Mouse (Mus musculus): Measurements from ENCODE around the gene Coq4. TPM values are rescaled to one million over a fixed set of nuclear protein-coding genes. Genes with fewer than 3 reads are reported as not detected.
"Not testable (repeated sequence)": the region's sequence is repeated elsewhere in the genome, so short reads cannot be mapped to it uniquely, and the experiment has no call there.

Coq4 gene
- polyA plus RNA-seq, 1 experiment from 2014 or later = 15.6 TPM

- DNase-seq (peak; percentile 43), ATAC-seq (ENCODE audit: low read depth) (no peak)
- Histone ChIP-seq H3K4me3 (replicated peaks) (no peak overlapping the region), H3K9me3 (replicated peaks) (no peaks in the 10 kb centered on the region), H3K36me3 (no peaks in the 10 kb centered on the region), H3K27me3 (peaks cover 16% of the 10 kb centered on the region), H3K27ac (no peak overlapping the region), H3K4me2 (no peak overlapping the region), H3K9ac (no peak overlapping the region), H3K4me1 (replicated peaks) (no peaks in the 10 kb centered on the region)
- WGBS (ENCODE audit: insufficient replicate concordance) = 4% methylated on average over 1 of the region's 1 CpGs
These were observed 22.5 kb upstream of the Coq4 start for GRCm38 (mm10) chr2:29764831-29765230.

GRCm38 (mm10) chr2:29767976-29768709 is 19.1 kb upstream of the Coq4 start:
- no peak overlapping the region for H3K27ac ChIP-seq
- no peaks in the 10 kb centered on the region for H3K9me3 ChIP-seq (replicated peaks)
- H3K27me3 ChIP-seq = peaks cover 2% of the 10 kb centered on the region; the same call in 1 of the 2 replicates
- H3K36me3 ChIP-seq = no peaks in the 10 kb centered on the region
- WGBS (ENCODE audit: insufficient replicate concordance) = 48% methylated on average over 11 of the region's 11 CpGs
- DNase-seq (no peak), ATAC-seq (ENCODE audit: low read depth) (no peak)
- H3K4me1 ChIP-seq (replicated peaks) = peaks cover 7% of the 10 kb centered on the region
- no peak overlapping the region for H3K4me3 ChIP-seq (replicated peaks)
- H3K4me2 ChIP-seq = no peak overlapping the region
- no peak overlapping the region for H3K9ac ChIP-seq

- ATAC-seq (ENCODE audit: low read depth) (no peak), DNase-seq (no peak)
- Histone ChIP-seq H3K4me3 (replicated peaks) (no peak overlapping the region), H3K4me2 (no peak overlapping the region), H3K27me3 (no peaks in the 10 kb centered on the region), H3K27ac (no peak overlapping the region), H3K4me1 (replicated peaks) (peaks cover 14% of the 10 kb centered on the region), H3K9ac (no peak overlapping the region), H3K36me3 (no peaks in the 10 kb centered on the region), H3K9me3 (replicated peaks) (no peaks in the 10 kb centered on the region)
- 50% methylated on average over 9 of the region's 9 CpGs for WGBS (ENCODE audit: insufficient replicate concordance)
These were observed 18.4 kb upstream of the Coq4 start for GRCm38 (mm10) chr2:29768901-29769300.

- Histone ChIP-seq H3K4me1 (replicated peaks) (peaks cover 18% of the 10 kb centered on the region), H3K27me3 (no peaks in the 10 kb centered on the region), H3K4me2 (no peak overlapping the region), H3K9me3 (replicated peaks) (no peaks in the 10 kb centered on the region), H3K27ac (no peak overlapping the region), H3K9ac (no peak overlapping the region), H3K4me3 (replicated peaks) (no peak overlapping the region), H3K36me3 (no peaks in the 10 kb centered on the region)
- DNase-seq (no peak), ATAC-seq (ENCODE audit: low read depth) (no peak)
These were observed 17.1 kb upstream of the Coq4 start for GRCm38 (mm10) chr2:29770162-29770561.

GRCm38 (mm10) chr2:29771611-29772461 is 15.5 kb upstream of the Coq4 start:
- H3K9me3 ChIP-seq (replicated peaks) = no peaks in the 10 kb centered on the region
- WGBS (ENCODE audit: insufficient replicate concordance) = 37% methylated on average over 8 of the region's 8 CpGs
- no peak overlapping the region for H3K4me3 ChIP-seq (replicated peaks)
- H3K4me2 ChIP-seq = no peak overlapping the region
- H3K4me1 ChIP-seq (replicated peaks) = peaks cover 18% of the 10 kb centered on the region
- DNase-seq = no peak
- no peaks in the 10 kb centered on the region for H3K27me3 ChIP-seq
- H3K9ac ChIP-seq = no peak overlapping the region
- H3K36me3 ChIP-seq = peaks cover 5% of the 10 kb centered on the region
- no peak for ATAC-seq (ENCODE audit: low read depth)
- H3K27ac ChIP-seq = no peak overlapping the region

GRCm38 (mm10) chr2:29773323-29773722 is 14.0 kb upstream of the Coq4 start:
- H3K27me3 ChIP-seq = no peaks in the 10 kb centered on the region
- H3K4me2 ChIP-seq = no peak overlapping the region
- peak; percentile 52; the same call in 1 of the 2 replicates for ATAC-seq (ENCODE audit: low read depth)
- no peak overlapping the region for H3K9ac ChIP-seq
- DNase-seq = no peak
- H3K27ac ChIP-seq = no peak overlapping the region
- H3K9me3 ChIP-seq (replicated peaks) = no peaks in the 10 kb centered on the region
- H3K4me3 ChIP-seq (replicated peaks) = no peak overlapping the region
- WGBS (ENCODE audit: insufficient replicate concordance) = 38% methylated on average over 4 of the region's 4 CpGs
- peaks cover 20% of the 10 kb centered on the region for H3K36me3 ChIP-seq
- H3K4me1 ChIP-seq (replicated peaks) = peaks cover 18% of the 10 kb centered on the region

GRCm38 (mm10) chr2:29781256-29781655 is 6.0 kb upstream of the Coq4 start:
- not testable (repeated sequence) for H3K9ac ChIP-seq; H3K27ac ChIP-seq; ATAC-seq (ENCODE audit: low read depth); DNase-seq; H3K27me3 ChIP-seq; H3K9me3 ChIP-seq (replicated peaks); H3K4me2 ChIP-seq; H3K4me1 ChIP-seq (replicated peaks); H3K4me3 ChIP-seq (replicated peaks)
- 76% methylated on average over 2 of the region's 2 CpGs for WGBS (ENCODE audit: insufficient replicate concordance)
- peaks cover 98% of the 10 kb centered on the region for H3K36me3 ChIP-seq

GRCm38 (mm10) chr2:29784290-29784689 is 3.0 kb upstream of the Coq4 start:
- H3K9me3 ChIP-seq (replicated peaks) = no peaks in the 10 kb centered on the region
- peaks cover 71% of the 10 kb centered on the region for H3K36me3 ChIP-seq
- no peak overlapping the region for H3K4me2 ChIP-seq
- H3K27ac ChIP-seq = no peak overlapping the region
- H3K27me3 ChIP-seq = no peaks in the 10 kb centered on the region
- no peak overlapping the region for H3K9ac ChIP-seq
- 58% methylated on average over 4 of the region's 4 CpGs for WGBS (ENCODE audit: insufficient replicate concordance)
- H3K4me1 ChIP-seq (replicated peaks) = peaks cover 20% of the 10 kb centered on the region
- ATAC-seq (ENCODE audit: low read depth) (no peak), DNase-seq (no peak)
- no peak overlapping the region for H3K4me3 ChIP-seq (replicated peaks)

GRCm38 (mm10) chr2:29787937-29788681 is 816 bp downstream of the Coq4 start, which contains the start of gene Trub2:
Trub2 (minus strand) TSS chr2:29788502.
- ATAC-seq (ENCODE audit: low read depth) (peak; percentile 86), DNase-seq (peak; percentile 77)
- under 1% methylated on average over 45 of the region's 45 CpGs for WGBS (ENCODE audit: insufficient replicate concordance)
- Histone ChIP-seq H3K27me3 (no peaks in the 10 kb centered on the region), H3K4me1 (replicated peaks) (peaks cover 22% of the 10 kb centered on the region), H3K9ac (peak within 1 kb of the TSS; percentile 71), H3K36me3 (peaks cover 57% of the 10 kb centered on the region), H3K27ac (peak within 1 kb of the TSS; percentile 83), H3K4me3 (replicated peaks) (peak within 1 kb of the TSS; percentile 84), H3K9me3 (replicated peaks) (no peaks in the 10 kb centered on the region), H3K4me2 (peak within 1 kb of the TSS; percentile 93)

- 81% methylated on average over 2 of the region's 2 CpGs for WGBS (ENCODE audit: insufficient replicate concordance)
- ATAC-seq (ENCODE audit: low read depth) = no peak
These were observed 5.6 kb downstream of the Coq4 start for GRCm38 (mm10) chr2:29792772-29793487.

More at GRCm38 (mm10) chr2:29792772-29793487, 5.6 kb downstream of the Coq4 start:
- no peaks in the 10 kb centered on the region for H3K9me3 ChIP-seq (replicated peaks)
- H3K4me1 ChIP-seq (replicated peaks) = peaks cover 12% of the 10 kb centered on the region
- no peak overlapping the region for H3K4me3 ChIP-seq (replicated peaks)
- no peak overlapping the region for H3K27ac ChIP-seq
- no peak overlapping the region for H3K4me2 ChIP-seq
- no peak overlapping the region for H3K9ac ChIP-seq
- H3K36me3 ChIP-seq = peaks cover 36% of the 10 kb centered on the region
- no peaks in the 10 kb centered on the region for H3K27me3 ChIP-seq
- no peak for DNase-seq

Data from liver, embryonic 13.5 days (tissue).